Mouse (Mus musculus): Measurements from ENCODE around the gene Ifit1bl1.
"Not testable (repeated sequence)": the region's sequence is repeated elsewhere in the genome, so short reads cannot be mapped to it uniquely, and the experiment has no call there.

The Ifit1bl1 gene

DNA sequence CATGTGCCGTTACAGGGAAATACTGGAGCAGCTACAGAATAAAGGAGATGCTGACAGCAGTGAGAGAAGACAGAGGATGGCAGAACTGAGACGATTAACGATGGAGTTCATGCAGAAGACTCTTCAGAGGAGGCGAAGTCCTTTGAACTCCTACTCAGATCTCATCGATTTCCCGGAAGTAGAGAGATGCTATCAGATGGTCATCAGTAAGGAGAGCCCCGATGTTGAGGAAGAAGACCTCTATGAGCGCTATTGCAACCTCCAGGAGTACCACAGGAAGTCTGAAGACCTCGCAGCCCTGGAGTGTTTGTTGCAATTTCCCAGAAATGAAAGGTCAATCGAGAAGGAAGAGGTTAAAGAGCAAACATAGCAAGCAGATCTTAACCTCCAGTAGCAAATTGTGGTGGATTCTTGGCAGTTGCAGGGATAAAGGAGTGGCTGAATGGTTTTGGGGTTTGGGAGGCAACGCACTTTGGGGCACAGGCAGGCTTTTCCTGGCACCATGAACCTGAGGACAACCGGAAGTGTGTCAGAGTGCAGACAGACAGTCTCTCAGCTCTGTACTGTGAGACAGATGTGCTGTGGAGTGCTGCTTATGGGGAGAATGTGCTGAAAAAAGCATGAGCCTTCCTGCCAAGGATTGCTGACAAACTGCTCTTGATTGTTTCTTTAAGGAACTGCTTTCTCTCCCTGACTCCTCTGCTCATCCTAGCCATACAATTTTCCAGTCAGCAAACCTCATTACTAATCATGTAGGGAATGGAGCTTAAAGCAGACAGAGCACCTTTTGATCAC lies 13.7 kb downstream of the Ifit1bl1 start:
- not testable (repeated sequence) for DNase-seq (ENCODE audit: low spot score)

DNA sequence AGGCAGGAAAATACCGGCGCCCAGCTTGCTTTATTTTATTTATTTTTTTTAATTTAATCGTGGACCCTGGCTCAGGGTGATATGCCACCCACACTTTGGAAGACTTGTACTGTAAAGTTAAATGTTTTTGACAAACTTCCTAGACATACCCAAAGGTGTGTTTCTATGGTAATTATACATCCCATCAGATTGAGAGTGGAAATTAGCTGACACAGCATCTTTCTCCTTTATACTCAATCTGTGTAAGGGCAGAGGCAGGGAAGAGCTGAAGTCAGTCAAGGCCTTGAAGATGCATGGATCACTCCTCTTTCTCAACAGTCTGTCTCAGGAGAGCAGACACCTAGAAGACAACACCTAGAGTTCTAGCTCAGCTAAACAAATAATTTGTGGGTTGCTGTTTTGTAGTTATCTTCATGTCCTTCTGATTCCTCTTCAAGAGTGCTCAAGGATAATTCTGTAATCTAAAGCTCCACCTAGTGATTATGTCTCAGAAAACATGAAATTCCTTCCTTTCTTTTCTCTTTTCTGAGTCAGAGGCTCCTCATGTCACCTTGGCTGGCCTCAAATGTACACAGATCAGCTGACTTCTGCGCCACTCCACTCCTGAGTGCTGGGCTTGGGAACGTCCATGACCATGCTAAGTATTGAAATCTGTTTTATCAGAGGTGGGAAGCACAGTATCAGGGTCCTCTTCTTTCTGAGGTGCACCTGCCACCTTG lies 15.9 kb downstream of the Ifit1bl1 start:
- not testable (repeated sequence) for DNase-seq (ENCODE audit: low spot score)

DNA sequence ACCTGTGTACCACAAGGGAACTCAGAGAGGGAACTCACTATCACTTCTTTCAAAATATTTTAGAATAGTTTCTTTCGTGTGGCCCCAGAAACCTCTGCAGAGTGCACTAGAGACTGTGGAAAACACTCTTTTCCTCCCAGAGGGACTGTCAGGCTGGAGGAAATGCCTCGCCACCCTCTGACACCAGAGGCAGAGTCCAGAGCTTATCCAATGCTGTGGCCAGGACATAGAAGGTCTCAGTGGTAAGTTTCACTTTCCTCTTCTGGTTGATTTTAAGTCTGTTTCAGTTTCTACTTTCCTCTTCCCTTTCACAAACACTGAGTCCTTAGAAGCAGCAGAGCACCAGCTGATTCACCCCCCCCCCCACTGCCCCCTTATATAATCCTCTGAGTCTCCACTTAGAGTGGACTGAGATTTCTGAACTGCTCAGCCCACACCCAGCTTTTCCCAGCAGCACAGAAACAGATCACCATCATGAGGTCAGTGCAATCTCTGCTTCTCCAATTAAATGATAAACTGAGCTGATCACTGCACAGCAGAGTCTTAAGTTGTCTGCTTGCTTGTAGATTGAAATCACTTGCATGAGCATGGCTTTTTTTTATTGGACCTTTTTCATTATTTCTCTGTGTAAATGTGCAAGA lies 18.5 kb downstream of the Ifit1bl1 start, which contains the start of gene Ifit3:
Gene Ifit3 (plus strand): TSS at position 406 of the 641 bp plus-strand sequence.
- DNase-seq (ENCODE audit: low spot score) = not testable (repeated sequence)

DNA sequence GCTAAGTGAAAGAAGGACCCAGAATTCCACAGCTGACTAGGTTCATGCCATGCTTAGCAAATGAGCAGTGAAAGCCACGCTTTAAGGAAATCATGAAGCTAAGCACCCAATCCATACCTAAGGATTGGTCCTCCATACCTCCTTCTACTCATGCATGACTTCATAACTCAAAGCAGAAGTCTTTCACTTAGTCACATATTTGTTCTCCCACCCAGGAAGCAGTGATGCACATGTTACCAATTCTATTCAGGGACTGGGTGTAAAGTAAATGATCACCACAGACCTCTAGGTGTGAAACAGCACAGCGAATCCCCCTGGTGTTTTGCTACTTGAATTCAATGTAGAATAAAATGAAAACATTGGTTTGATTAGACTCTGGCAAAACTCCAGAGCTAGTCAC lies 19.1 kb downstream of the Ifit1bl1 start:
- not testable (repeated sequence) for DNase-seq (ENCODE audit: low spot score)

DNA sequence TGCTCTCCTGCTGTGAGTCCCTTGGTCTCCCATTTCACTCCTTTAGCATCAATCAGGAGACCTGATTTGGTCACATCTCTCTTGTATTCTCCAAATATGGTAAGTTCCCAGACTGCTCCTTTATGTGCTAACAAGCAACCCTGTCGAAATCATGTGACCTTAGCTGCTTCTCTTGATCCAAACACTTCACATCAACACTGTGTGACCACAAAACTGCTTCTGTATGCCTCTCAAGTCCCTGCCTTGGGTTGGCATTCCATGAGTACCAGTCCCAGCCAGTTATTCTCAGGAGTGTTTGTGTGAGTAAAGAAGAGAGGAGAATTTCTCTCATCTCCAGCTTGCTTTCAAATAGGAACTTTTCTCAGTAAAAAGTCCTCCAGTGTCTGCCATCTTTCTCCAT lies 24.6 kb downstream of the Ifit1bl1 start:
- DNase-seq (ENCODE audit: low spot score) = no peak

DNA sequence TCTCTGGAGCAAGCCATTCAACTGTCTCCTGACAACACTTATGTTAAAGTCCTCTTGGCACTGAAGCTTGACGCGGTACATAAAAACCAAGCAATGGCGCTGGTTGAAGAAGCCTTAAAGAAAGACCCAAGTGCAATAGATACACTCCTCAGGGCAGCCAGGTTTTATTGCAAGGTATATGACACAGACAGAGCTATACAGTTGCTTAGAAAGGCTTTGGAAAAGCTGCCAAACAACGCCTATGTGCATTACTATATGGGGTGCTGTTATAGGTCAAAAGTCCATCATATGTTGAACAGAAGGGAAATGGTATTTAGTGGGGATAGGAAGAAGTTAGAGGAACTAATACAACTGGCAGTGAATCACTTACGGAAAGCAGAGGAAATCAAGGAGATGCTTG lies 28.1 kb downstream of the Ifit1bl1 start:
- no peak for DNase-seq (ENCODE audit: low spot score)

DNA sequence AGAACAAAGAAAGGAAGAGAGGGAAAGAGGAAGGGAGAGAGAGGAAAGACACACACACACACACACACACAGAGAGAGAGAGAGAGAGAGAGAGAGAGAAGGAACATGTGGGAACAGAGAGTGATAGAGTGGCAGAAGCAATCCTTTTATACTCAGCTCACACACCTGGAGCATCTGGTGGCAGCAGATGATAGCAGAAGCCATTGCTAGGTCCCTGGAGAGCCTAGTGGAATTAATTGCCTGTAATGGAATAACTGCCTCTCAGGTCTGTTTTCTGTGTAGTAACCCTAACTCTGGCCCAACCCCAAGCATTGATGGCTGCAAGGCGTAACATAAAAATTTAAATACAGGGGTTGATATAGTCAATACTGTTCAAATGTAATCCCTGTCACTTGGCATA lies 30.7 kb downstream of the Ifit1bl1 start:
- no peak for DNase-seq (ENCODE audit: low spot score)

DNA sequence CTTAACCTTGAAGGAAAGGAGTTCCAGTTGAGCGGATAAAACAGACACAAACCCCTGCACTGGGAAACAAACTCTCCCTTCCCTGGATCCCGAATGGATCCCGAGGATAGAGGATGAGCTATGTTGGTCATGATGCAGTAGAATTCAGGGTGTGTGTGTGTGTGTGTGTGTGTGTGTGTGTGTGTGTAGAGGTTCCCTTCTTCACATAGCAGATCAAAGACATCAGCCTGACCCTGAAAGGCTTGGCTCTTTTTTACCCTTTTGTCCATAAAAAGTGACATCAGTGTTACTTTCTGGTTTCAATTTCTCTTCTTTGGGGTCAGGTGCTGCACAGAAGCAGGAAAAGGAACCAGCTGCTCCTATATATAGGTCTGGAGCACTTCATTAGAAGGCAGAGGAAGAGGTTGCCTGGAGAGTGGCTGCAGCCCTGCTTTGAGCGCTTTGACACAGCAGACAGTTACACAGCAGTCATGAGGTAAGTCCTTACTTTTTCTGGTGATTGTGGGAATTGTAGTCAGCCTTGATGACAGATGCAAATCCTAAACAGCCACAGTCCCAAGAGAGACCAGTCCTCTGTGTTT lies 31.8 kb downstream of the Ifit1bl1 start:
- peak; percentile 31 for DNase-seq (ENCODE audit: low spot score)

DNA sequence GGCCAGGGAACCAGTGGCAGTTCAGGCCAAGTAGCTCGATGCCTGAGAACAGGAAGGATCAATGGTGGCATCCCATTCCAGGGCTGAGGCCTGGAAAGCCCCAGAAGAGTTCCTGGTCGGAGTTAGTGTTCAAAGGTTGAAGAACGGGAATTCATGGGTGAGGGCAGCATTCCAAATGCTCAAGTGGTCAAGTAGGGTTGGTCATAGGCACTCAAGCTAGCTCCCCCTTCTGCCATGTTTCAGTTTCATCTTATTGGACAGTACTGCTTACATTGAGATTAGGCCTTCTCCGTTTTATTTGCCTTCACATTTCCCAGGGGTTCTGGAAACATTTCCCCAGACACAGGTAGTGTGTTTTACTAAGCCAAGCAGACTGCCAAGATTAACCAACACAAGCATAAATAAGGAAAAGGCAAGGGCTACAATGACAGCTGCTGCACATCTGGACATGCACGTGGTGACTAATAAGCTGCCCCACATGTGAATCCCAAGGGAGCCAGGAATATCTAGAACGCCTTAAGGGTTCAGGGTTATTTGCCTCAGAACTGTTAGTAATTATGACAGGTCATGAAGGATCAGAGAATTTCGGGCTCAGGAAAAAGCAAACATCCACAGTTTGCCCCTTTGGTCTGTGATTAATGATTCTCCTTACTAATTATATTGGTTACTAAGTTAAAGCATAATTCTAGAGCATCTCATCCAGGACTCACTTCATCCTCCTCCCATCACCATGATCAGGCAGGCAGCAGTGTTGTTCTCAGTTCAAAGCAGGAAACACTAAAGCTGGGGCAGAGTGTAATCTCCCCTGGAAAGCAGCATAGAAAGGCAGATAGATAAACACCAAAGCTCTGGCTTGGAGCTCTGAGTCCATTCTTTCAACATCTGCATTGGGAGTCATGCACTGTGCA lies 32.5 kb downstream of the Ifit1bl1 start:
- DNase-seq (ENCODE audit: low spot score) = no peak

DNA sequence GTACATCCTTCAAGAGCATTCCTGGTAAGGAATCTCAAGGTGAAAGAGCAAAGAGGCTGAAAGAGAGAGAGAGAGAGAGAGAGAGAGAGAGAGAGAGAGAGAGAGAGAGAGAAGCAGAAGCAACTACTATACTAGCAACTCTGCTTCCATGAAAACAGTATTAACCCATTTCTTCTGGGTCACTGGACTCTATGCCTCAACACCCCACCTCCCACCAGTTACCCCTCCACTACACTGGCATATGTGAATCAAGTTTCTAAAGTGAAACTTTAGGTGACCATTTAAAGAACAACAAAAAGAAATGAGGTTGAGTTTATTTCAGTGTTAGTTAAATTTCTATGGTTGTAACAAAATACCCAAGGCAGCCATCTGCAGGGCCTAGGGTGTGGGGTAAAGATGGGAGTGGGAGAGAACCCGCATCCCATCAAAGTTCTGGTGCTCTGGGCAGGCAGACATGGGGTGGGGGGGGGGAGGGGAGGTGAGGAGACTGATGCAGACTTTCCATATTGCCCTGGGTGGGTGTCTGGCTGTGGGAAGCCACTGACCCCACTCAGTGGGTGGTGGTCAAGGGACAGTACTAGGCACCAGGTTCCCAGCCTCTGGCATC lies 35.5 kb downstream of the Ifit1bl1 start:
- DNase-seq (ENCODE audit: low spot score) = no peak

DNA sequence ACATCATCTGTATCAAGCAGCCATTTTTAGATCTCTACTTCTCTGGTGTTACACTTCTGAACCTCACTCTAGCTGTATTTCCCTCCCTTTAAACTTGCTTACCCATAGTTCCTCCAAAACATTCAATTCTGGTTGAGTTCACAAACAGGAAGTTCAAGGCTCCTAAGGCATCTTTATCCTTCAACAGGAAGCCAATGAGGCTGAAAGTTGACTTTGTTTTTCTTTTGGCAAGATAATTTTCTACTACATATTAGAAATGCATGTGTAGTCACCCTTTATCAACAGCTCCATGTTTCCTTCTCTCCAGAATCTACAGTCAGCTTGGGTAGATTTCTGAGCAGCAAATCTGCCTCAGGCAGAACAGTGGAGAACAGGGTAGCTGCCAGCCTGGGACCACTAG lies 39.2 kb downstream of the Ifit1bl1 start:
- DNase-seq (ENCODE audit: low spot score) = no peak

DNA sequence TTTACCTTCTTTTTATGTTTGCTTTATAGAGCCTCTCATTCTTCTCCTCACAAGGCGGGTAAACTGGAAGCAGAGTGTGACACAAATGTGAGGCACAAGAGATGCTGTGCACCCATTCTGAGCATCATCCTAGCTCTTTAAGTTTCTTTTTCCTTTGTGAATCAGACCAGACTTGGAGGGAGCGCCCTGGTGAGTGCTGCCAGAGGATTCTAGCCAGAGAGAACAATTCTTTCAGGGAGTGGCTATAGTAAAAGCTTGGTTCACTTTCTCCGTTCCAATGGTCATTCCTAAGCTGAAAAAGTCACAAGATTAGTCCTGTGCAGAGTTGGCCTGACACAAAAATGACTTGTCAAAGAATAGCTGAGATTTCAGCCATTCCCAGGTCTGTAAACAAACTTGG lies 45.1 kb downstream of the Ifit1bl1 start:
- DNase-seq (ENCODE audit: low spot score) = no peak

DNA sequence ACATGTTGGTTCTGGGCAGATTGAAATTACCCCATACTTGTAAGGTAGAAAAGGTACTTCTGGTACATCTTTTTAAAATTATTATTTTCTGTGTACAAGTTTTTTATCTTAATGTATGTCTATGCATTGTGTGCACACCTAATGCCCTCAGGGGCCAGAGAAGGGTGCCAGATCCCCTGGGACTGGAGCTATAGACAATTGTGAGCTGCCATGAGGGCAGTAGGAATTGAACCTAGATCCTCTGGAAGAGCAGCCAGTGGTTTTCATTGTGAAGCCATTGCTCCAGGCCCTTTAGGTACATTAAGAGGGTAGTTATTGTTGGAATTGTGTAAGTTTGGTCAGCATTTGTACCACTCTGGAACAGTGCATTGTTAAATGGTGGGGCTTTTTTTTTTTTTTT lies 47.7 kb downstream of the Ifit1bl1 start:
- no peak for DNase-seq (ENCODE audit: low spot score)

DNA sequence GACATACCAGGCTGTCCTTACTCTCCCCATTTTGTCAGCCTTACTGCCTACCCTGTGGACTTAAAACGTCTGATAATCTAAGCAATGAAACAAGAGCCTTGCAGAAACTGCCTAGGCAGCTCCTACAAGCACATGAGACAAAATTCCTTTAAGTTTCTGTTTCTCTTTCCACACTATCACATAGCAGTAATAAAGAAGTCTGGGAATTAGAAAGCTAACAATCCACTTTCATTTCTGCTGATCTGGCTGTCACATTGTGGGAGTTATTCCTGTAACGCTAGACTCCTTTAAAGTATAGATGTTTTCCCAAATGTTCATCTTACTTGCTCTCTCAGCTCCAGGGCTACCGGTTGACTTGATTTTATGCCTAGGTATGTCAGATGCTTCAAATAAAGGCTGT lies 48.2 kb downstream of the Ifit1bl1 start:
- DNase-seq (ENCODE audit: low spot score) = no peak

DNA sequence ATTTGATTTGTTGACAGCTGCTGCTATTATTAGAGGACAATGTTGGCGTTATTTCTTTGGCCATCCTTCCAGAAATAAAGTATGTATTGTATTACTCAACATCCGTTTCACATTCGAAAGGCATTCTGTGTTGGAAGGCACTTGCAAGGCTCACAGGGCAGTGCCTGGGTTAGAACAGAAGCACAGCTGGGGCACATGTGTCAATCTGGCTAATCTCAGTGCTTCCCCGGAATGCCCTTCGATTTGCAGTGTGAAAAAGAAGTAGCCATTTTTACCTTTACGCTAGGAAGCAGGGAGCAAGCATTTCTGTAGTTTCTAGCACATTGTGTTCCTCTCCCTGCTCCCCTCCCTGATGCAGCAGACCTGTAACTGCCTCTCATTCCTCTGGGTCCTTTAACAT lies 48.7 kb downstream of the Ifit1bl1 start:
- DNase-seq (ENCODE audit: low spot score) = no peak

DNA sequence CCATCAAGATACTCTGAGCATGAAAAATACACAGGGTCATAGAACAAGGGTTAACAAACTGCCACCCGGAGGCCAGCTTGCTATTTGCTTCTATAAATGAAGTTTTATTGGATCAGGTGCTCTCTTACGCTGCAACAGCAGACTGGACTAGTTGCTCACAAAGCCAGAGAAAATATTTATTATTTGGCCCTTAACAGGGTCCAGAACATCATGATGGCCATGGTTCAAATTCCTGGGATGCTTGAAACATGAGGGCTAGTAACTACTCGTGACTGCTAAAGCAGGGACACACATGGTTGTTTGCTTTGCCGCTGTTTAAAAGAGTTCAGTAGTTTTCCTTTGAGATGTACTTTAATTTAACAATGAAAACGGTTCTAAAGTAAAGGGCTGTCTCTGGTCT lies 49.8 kb downstream of the Ifit1bl1 start:
- DNase-seq (ENCODE audit: low spot score) = no peak

DNA sequence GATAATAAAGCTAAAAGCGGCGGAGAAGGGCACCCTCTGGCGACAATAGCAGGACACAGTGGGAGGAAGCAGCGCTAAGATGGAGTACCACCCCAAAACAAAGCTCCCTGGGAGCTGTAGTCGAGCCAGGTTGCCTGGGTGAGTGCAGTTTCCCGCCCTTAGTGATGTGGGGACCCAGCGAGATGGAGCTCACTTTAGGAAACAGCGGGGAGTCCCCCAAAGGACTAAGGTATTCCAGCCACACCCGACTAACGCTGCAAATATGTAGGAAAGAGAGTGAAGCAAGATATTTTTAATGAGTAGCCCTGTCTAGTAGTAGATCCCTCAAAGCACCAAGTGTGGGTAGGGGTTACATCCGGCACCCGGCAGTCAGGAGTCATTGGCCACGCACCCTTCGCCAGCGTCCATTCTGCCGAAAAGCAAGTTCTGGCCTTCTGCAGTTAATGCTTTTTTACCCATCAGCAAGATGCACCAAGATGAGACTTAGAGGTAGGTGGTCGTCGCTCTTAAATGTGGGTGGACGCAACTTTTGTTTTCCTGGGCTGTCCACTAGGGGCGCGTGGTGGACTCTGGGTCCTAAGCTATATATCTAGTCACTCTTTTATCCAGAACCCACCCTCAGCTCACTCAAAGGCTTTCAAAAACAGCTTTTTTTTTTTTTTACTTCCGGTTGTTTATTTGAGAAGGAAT lies 51.1 kb downstream of the Ifit1bl1 start, which contains the start of gene Ifit2:
Gene Ifit2 (plus strand): TSS at position 161 of the 690 bp plus-strand sequence.
- peak; percentile 78 for DNase-seq (ENCODE audit: low spot score)

DNA sequence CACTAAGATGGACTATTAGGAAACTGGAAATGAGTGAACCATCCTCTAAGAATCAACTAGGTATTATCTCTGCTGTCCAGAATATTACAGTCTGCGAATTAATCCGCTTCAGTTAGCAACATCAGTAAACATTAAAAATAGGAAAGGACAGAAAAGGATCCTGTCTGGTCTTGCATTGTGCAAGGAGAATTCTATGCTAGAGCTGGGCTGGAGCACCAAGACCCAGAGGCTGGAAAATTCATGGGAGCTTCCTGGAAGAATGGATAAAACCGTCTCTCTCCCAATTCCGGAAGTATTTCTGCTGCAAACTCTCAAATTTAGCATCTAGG lies 51.6 kb downstream of the Ifit1bl1 start:
- DNase-seq (ENCODE audit: low spot score) = no peak

DNA sequence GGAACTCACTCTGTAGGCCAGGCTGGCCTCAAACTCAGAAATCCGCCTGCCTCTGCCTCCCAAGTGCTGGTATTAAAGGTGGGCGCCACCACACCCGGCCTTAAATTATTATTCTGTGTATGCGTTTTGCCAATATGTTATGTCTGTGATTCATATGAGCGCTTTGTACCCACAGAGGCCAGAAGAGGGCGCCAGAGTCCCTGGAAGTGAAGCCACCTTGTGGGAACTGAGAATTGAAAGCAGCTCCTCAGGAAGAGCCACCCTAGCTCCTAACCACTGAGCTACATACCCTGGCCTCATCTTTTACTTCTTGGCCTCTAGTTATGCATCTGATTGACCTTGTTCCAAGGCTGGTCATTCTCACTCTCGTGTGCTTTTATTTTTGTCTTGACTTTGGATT lies 53.8 kb downstream of the Ifit1bl1 start:
- DNase-seq (ENCODE audit: low spot score) = peak; percentile 84

DNA sequence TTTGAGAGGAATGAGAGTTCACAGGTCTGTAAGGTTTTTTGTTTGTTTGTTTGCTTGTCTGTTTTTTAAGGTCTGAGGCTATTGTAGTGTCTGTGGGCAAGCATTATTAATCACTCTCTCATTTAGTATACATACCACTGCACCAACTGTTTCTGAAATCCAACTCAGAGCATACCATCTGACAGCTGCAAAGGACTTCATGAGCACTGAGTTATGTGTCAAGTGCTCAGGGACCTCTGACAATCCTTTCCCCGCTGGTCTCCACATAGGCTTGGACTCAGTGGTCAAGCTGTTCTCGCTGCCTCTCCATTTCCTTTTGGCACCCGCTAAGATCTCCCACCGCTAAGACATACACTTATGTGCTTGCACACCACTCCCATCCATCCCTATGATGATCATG lies 55.5 kb downstream of the Ifit1bl1 start:
- DNase-seq (ENCODE audit: low spot score) = no peak

All from layer of hippocampus, adult 11-12 months (tissue).